Mouse (Mus musculus): ENCODE measurements around the gene Megf9. TPM values are rescaled to one million over a fixed set of nuclear protein-coding genes. Genes with fewer than 3 reads are reported as not detected.

Megf9 gene
- polyA plus RNA-seq, 1 experiment from 2014 or later: 10.1 TPM

Other genes starting within 250 kb of the Megf9 start
- 16.0 and 21.0 TPM in 2 replicates for gene Cdk5rap2, start 124.6 kb downstream of the Megf9 start, polyA plus RNA-seq (2015; fragmentation: Nextera tagmentation; extraction: Ambion mirVana)

Data from stomach, embryonic 15.5 days (tissue).